Mouse (Mus musculus) liver, embryonic 14 days (tissue): ENCODE measurements around the gene Arhgap33. TPM values are rescaled to one million over a fixed set of nuclear protein-coding genes. Genes with fewer than 3 reads are reported as not detected.

Experiments
- polyA plus RNA-seq: library from polyadenylated mRNA; depleted of rRNA; stranded (reverse); fragments of >200 nt; gene quantifications from 2 replicates; pipeline ENCODE4 v1.2.3, GENCODE M21; 2012; rRNA removed

Gene Arhgap33
- polyA plus RNA-seq: 5.9 and 7.3 TPM in 2 replicates

DNA sequence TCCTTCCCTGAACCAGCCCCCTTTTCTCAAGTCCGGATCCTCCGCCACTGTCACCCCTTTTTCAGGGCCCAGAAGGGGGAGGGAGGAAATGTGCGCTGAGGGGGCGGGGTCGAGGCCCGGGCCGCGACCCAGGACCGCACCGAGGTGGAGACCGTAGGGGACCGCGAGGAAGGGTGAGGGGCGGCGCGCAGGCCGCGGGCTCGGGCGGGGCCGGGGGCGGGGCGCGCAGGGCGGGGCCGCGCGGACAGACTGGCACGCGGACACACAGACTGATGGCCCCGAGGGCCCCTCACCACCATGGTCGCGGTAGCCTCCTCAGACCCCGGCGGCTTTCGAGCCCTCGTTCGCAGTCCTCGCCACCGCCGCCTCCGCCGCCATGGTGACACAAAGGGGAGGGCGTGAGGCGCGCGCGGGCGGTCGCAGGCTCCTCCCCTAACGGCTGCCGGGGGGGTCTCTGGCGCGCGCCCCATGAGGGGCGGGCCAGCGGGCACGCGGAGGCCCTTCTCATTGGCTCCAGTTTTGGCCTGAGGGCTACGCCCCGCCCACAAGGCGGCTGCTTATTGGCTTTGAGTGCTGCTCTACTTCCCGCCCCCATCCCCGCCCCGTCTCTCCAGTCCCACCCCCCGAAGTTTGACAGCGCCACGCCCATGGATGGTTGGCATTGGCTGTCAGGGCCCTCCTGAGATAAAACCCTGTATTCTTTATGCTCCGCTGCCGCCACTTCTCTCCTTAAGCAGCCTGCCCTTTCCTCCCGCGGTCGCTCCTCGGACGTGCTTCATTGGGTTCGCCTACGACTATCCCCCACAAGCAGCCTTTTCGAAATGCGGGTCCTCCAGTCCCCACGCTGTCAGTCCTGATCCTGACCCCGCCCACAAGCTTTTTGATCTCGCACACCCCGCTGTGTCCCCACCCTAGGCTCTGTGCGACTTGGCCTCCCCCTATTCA lies at the start of gene Arhgap33:
TSS of gene Arhgap33 (minus strand) at position 428 of the 945 bp plus-strand sequence.

DNA sequence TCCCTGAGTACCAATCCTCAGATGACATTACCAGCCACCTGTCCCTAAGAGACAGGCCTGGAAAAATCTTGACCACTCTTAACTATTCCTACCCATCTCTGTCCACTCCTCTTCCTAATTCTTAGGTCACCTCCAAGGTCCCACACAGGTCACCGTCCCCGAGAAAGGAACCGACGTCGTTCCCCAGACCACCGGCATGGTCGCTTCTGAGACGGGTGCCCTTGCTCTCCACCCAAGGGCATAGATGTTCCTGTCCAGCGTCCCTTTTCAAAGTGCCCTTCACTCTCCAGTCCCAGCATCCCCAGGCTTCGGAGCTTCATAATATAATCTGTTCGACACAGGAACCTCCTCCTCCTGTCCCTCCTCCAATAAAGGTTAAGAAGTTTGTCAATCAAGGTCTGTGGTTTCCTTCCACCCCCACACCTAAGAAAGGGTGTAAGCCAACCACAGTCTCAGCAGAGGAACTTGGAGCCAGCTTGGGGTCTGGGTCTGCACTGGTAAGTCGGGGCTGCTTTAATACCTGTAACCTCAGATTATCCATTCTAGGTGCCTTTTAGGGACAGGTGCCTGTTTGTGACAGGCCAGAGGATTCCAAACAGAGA lies 30.2 kb upstream of the Arhgap33 start, which contains the start of gene Igflr1:
TSS of gene Igflr1 (plus strand) at position 458 of the 602 bp plus-strand sequence.

GRCm38 (mm10) chr7:30563117-30563905 lies 28.5 kb upstream of the Arhgap33 start, which contains the start of the genes U2af1l4, Gm49396 and Psenen:
U2af1l4 (plus strand) TSS chr7:30563301.
Gm49396 (plus strand) TSS chr7:30563344.
Psenen (minus strand) TSS chr7:30563627.

GRCm38 (mm10) chr7:30559443-30559954 lies 24.6 kb upstream of the Arhgap33 start, which contains the start of gene Lin37:
Lin37 (minus strand) TSS chr7:30559838.

DNA sequence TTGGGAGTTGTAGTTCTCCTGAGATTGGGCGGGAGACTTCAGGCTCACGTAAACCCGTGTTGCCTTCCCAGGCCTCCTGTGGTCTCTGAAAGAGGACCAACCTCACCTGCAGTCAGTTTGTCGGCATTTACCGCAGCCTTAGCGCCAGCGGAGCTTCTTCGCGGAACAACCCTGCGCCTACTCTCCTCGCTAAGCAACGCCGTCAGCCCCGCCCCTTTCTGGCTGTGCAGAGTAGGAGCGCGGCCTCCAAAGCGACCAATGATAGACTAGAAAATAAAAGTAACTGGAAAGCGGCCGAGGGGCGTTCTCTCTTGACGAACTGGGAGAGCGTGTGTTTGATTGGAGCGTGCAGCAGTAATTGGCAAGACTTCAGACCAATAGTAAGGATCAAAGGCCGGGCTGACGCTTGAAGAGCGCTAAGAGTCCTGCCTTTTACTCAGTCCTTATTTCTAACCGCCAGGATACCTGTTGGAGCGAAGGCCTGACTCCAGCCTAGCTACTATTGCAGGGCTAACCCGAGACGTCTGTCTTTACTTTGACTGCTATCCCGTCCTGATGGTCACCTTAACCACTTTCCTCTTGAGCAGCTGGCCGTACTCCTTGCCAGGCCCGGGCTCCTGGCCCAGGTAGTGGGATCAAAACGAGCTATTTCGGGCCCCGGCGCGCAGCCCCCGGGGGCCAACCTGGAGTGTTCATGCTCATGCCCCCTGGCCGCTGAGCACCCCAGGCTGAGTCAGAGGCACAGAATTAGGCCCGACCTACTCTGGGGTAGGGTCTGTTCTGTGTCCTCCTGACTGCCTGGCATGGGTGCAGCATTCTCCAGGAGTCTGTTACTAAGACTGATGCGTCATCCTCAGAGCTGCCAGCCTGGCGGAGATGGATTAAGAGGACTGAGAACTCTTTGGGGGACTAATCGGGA lies 17.5 kb upstream of the Arhgap33 start, which contains the start of the genes Hspb6 and Proser3:
TSS of gene Hspb6 (plus strand) at position 77 of the 919 bp plus-strand sequence.
TSS of gene Proser3 (minus strand) at position 198 of the 919 bp plus-strand sequence.

GRCm38 (mm10) chr7:30493401-30493931 lies 41.4 kb downstream of the Arhgap33 start, which contains the start of gene Prodh2:
Prodh2 (plus strand) TSS chr7:30493622.

Other genes starting within 250 kb of the Arhgap33 start
- gene Clip3, start 243.3 kb downstream of the Arhgap33 start, polyA plus RNA-seq: 0.85 and 0.99 TPM in 2 replicates
- gene Alkbh6, start 226.3 kb downstream of the Arhgap33 start, polyA plus RNA-seq: 13.6 and 13.9 TPM in 2 replicates
- 9.4 and 10.6 TPM in 2 replicates for gene Syne4, start 220.3 kb downstream of the Arhgap33 start, polyA plus RNA-seq
- gene E130208F15Rik, start 213.3 kb downstream of the Arhgap33 start, polyA plus RNA-seq: 0.12 and 0.16 TPM in 2 replicates
- gene Sdhaf1, start 211.2 kb downstream of the Arhgap33 start, polyA plus RNA-seq: 4.5 and 5.2 TPM in 2 replicates
- gene Lrfn3, start 172.3 kb downstream of the Arhgap33 start, polyA plus RNA-seq: 1.1 and 1.2 TPM in 2 replicates
- gene Tyrobp, start 121.3 kb downstream of the Arhgap33 start, polyA plus RNA-seq: 65.2 and 83.0 TPM in 2 replicates
- 2.0 and 2.7 TPM in 2 replicates for gene Hcst, start 115.2 kb downstream of the Arhgap33 start, polyA plus RNA-seq
- 0.76 and 1.2 TPM in 2 replicates for gene Nfkbid, start 113.3 kb downstream of the Arhgap33 start, polyA plus RNA-seq
- 2.6 and 3.0 TPM in 2 replicates for gene Aplp1, start 89.5 kb downstream of the Arhgap33 start, polyA plus RNA-seq
- gene Kirrel2, start 77.4 kb downstream of the Arhgap33 start, polyA plus RNA-seq: 0.06 and 0.09 TPM in 2 replicates
- gene Nphs1, start 76.7 kb downstream of the Arhgap33 start, polyA plus RNA-seq: 0.06 and 0.07 TPM in 2 replicates
- gene Prodh2, start 41.4 kb downstream of the Arhgap33 start, polyA plus RNA-seq: 40.2 and 47.9 TPM in 2 replicates
- gene Hspb6, start 17.1 kb upstream of the Arhgap33 start, polyA plus RNA-seq: 3.4 and 3.7 TPM in 2 replicates
- gene Proser3, start 17.2 kb upstream of the Arhgap33 start, polyA plus RNA-seq: 5.0 and 6.7 TPM in 2 replicates
- 14.5 and 16.8 TPM in 2 replicates for gene Lin37, start 24.8 kb upstream of the Arhgap33 start, polyA plus RNA-seq
- 30.3 and 31.5 TPM in 2 replicates for gene U2af1l4, start 28.2 kb upstream of the Arhgap33 start, polyA plus RNA-seq
- 1.0 and 1.8 TPM in 2 replicates for gene Gm49396, start 28.3 kb upstream of the Arhgap33 start, polyA plus RNA-seq
- gene Psenen, start 28.6 kb upstream of the Arhgap33 start, polyA plus RNA-seq: 52.6 and 62.2 TPM in 2 replicates
- gene Igflr1, start 30.4 kb upstream of the Arhgap33 start, polyA plus RNA-seq: 1.6 and 1.8 TPM in 2 replicates
- gene Kmt2b, start 53.7 kb upstream of the Arhgap33 start, polyA plus RNA-seq: 9.7 and 11.2 TPM in 2 replicates
- gene Zbtb32, start 63.8 kb upstream of the Arhgap33 start, polyA plus RNA-seq: 0.03 and 0.09 TPM in 2 replicates
- 0.21 and 0.71 TPM in 2 replicates for gene Upk1a, start 77.8 kb upstream of the Arhgap33 start, polyA plus RNA-seq
- 430 and 478 TPM in 2 replicates for gene Cox6b1, start 91.1 kb upstream of the Arhgap33 start, polyA plus RNA-seq
- 0.03 TPM in 1 of 2 replicates, not detected in the other for gene Etv2, start 100.8 kb upstream of the Arhgap33 start, polyA plus RNA-seq
- 21.9 and 25.1 TPM in 2 replicates for gene Rbm42, start 115.3 kb upstream of the Arhgap33 start, polyA plus RNA-seq
- 24.1 and 28.2 TPM in 2 replicates for gene Haus5, start 129.9 kb upstream of the Arhgap33 start, polyA plus RNA-seq
- not detected in 2 replicates for gene Pmis2, start 136.5 kb upstream of the Arhgap33 start, polyA plus RNA-seq
- 0.09 and 0.21 TPM in 2 replicates for gene 2200002J24Rik, start 163.9 kb upstream of the Arhgap33 start, polyA plus RNA-seq
- gene Atp4a, start 177.1 kb upstream of the Arhgap33 start, polyA plus RNA-seq: 0.74 and 0.90 TPM in 2 replicates
- 56.5 and 63.8 TPM in 2 replicates for gene Tmem147, start 194.5 kb upstream of the Arhgap33 start, polyA plus RNA-seq
- not detected in 2 replicates for gene Gapdhs, start 208.6 kb upstream of the Arhgap33 start, polyA plus RNA-seq
- gene Sbsn, start 216.4 kb upstream of the Arhgap33 start, polyA plus RNA-seq: 0.61 and 0.74 TPM in 2 replicates
- gene Dmkn, start 228.7 kb upstream of the Arhgap33 start, polyA plus RNA-seq: 0.16 and 0.25 TPM in 2 replicates